24 mouse cellular contexts compared by ENCODE assay signal in genomic region chr9:76734387-76734786, GRCm38 (mm10).
"Had no signal": no experiment of that assay in that cellular context is flagged by ENCODE, and none has a peak within 500 bp of the region (broad histone marks: within the 10 kb centered on the region; RNA-seq: fewer than 3 reads in every experiment).

No protein-coding gene starts in this region.

- H3K9ac ChIP-seq: heart, embryonic 13.5 days; heart, embryonic 15.5 days; hindbrain, embryonic 13.5 days; hindbrain, embryonic 15.5 days; intestine, embryonic 15.5 days; limb, embryonic 12.5 days had no signal

- H3K4me1 ChIP-seq: heart, embryonic 13.5 days; heart, embryonic 15.5 days; hindbrain, embryonic 13.5 days; hindbrain, embryonic 15.5 days; intestine, embryonic 15.5 days; limb, embryonic 10.5 days; limb, embryonic 12.5 days had no signal

- H3K27ac ChIP-seq: gastrocnemius, adult 2 months; heart, adult 2 months; heart, embryonic 13.5 days; heart, embryonic 15.5 days; hindbrain, embryonic 13.5 days; hindbrain, embryonic 15.5 days; hindbrain, postnatal 0 days; intestine, embryonic 15.5 days; layer of hippocampus, adult 2 months; left cerebral cortex, adult 2 months; limb, embryonic 10.5 days; limb, embryonic 12.5 days had no signal

- DNase-seq: gastrocnemius, adult 2 months; gastrocnemius, postnatal 10 days; gastrocnemius, postnatal 25 days; heart, adult 2 months; heart, postnatal 14 days; heart, postnatal 36 days; kidney, adult 18-20 months; kidney, adult 8-10 months; kidney, postnatal 10 days; kidney, postnatal 25 days; kidney, postnatal 4 days had no signal

- H3K36me3 ChIP-seq: heart, embryonic 13.5 days; heart, embryonic 15.5 days; hindbrain, embryonic 13.5 days; hindbrain, embryonic 15.5 days; intestine, embryonic 15.5 days; limb, embryonic 10.5 days; limb, embryonic 12.5 days had no signal

- H3K9me3 ChIP-seq: heart, embryonic 13.5 days; heart, embryonic 15.5 days; hindbrain, embryonic 13.5 days; hindbrain, embryonic 15.5 days; intestine, embryonic 15.5 days; limb, embryonic 10.5 days; limb, embryonic 12.5 days had no signal

- H3K4me3 ChIP-seq: gastrocnemius, adult 2 months; heart, adult 2 months; heart, embryonic 13.5 days; heart, embryonic 15.5 days; hindbrain, embryonic 13.5 days; hindbrain, embryonic 15.5 days; intestine, embryonic 15.5 days; layer of hippocampus, adult 2 months; left cerebral cortex, adult 2 months; limb, embryonic 10.5 days; limb, embryonic 12.5 days had no signal

- ATAC-seq: forebrain, embryonic 16.5 days; hindbrain, postnatal 0 days; intestine, embryonic 15.5 days; intestine, postnatal 0 days had no signal

- H3K27me3 ChIP-seq: heart, embryonic 13.5 days; heart, embryonic 15.5 days; hindbrain, embryonic 13.5 days; hindbrain, embryonic 15.5 days; intestine, embryonic 15.5 days; limb, embryonic 12.5 days had no signal

- H3K4me2 ChIP-seq: heart, embryonic 11.5 days; heart, embryonic 13.5 days; heart, embryonic 15.5 days; hindbrain, embryonic 13.5 days; hindbrain, embryonic 15.5 days; intestine, embryonic 15.5 days; limb, embryonic 12.5 days had no signal
